Mouse (Mus musculus): ENCODE data around the gene Cd34. TPM values are rescaled to one million over a fixed set of nuclear protein-coding genes. Genes with fewer than 3 reads are reported as not detected.

The Cd34 gene
- 100 to 1,000 TPM; 187 to 190 TPM for total RNA-seq (2021)
- long read RNA-seq, experiment 1, transcript Cd34-201 (8 exons, 2,454 nt): major isoform, 142 of 279 reads
- long read RNA-seq, experiment 1, transcript Cd34-202 (8 exons, 2,554 nt): minor isoform, 97 of 279 reads
- long read RNA-seq, experiment 1, partial matches to known transcripts: 29 of 279 reads
- long read RNA-seq, experiment 1, other reads (novel, unspliced or antisense): 11 of 279 reads
- long read RNA-seq, experiment 2, transcript Cd34-202 (8 exons, 2,554 nt): minor isoform, 89 of 287 reads
- long read RNA-seq, experiment 2, transcript Cd34-201 (8 exons, 2,454 nt): major isoform, 176 of 287 reads
- long read RNA-seq, experiment 2, partial matches to known transcripts: 17 of 287 reads
- long read RNA-seq, experiment 2, other reads (novel, unspliced or antisense): 4 of 287 reads

GRCm38 (mm10) chr1:194938715-194939114, at the start of gene Cd34:
Cd34 (plus strand) TSS chr1:194938819.
- intact Hi-C loops (cut with DNase I): no loop called here
- DNase-seq: peak; percentile 87

- DNase-seq: no peak
- intact Hi-C loops (cut with DNase I): no loop called here
Measured at GRCm38 (mm10) chr1:194894513-194894912, 44.1 kb upstream of the Cd34 start.

GRCm38 (mm10) chr1:194895287-194895686, 43.3 kb upstream of the Cd34 start:
- intact Hi-C loops (cut with DNase I): no loop called here
- DNase-seq: no peak

DNA sequence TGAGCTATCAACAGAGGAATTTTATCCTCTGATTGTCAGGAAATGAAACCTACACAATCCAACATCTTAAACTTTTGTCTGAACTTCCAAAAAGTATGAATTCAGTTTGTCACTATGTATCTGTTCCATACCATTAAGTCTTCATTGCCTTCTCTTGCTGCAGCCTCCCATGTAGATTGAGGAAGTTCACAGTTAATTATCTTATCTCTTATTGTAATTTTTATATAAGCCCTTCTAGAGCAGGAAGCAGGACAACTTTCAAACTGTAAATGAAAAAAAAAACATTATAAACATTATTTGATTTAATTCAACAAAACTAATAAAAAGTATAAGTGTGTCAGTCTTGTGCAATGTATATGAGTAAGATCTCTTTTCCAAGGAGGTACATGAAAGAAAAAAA, 37.5 kb upstream of the Cd34 start:
- intact Hi-C loops (cut with DNase I): no loop called here
- no peak for DNase-seq

GRCm38 (mm10) chr1:194901826-194902225, 36.8 kb upstream of the Cd34 start:
- intact Hi-C loops (cut with DNase I): no loop called here
- DNase-seq: no peak

DNA sequence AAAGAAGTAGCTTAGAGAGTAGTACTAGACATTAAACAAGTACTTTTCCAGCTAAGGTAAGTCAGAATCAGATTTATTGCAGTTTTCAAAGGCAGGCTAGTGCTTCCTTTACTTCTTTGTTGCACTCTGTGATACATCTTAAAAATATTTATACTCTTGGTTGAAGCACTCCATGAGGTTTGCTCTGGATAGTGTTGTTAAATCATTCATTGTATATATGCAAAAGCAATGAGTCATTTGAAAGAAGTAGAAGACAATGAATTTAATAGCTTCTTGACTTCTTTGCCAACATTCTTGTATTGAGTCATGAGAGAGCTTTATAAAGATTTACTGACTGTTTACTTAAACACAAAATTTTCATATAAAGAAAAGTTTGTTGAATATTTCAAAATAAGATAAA, 29.7 kb upstream of the Cd34 start:
- DNase-seq: no peak
- intact Hi-C loops (cut with DNase I): no loop called here

DNA sequence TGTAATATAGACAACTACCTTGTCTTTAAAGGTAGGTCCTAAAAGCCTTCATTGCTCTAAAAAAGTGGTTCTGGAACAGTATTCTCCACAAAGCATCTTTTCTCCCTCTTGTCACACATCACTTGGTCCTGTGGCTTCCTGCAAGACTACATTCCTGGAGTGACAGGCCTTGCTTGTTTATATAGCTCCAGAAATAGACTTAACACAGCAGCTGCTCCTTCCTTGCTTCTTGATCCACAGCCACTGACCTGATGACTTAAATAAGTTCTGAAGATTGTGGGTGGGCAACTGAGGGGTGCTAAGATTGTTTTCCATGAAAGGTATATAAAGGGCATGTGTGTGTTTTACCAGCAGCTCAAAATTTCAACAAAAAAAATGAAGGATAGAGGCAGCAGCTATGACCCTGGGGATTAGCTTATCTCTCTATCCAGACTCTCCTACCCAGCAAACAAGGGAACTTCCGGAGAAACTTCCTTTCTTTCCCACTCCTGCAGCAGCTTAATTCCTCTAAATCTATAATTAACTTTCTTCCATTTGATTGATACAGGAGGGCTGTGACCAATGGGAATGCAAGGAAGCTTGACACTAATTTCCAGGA, 12.8 kb upstream of the Cd34 start:
- no peak for DNase-seq
- intact Hi-C loops (cut with DNase I): loop anchor here (5.0 kb wide), 1 partner anchor 39 kb away; no protein-coding TSS in a partner anchor

GRCm38 (mm10) chr1:194927887-194928286, 10.7 kb upstream of the Cd34 start:
- DNase-seq: peak; percentile 60 to 62
- intact Hi-C loops (cut with DNase I): loop anchor here (5.0 kb wide), 1 partner anchor 41 kb away; no protein-coding TSS in a partner anchor

DNA sequence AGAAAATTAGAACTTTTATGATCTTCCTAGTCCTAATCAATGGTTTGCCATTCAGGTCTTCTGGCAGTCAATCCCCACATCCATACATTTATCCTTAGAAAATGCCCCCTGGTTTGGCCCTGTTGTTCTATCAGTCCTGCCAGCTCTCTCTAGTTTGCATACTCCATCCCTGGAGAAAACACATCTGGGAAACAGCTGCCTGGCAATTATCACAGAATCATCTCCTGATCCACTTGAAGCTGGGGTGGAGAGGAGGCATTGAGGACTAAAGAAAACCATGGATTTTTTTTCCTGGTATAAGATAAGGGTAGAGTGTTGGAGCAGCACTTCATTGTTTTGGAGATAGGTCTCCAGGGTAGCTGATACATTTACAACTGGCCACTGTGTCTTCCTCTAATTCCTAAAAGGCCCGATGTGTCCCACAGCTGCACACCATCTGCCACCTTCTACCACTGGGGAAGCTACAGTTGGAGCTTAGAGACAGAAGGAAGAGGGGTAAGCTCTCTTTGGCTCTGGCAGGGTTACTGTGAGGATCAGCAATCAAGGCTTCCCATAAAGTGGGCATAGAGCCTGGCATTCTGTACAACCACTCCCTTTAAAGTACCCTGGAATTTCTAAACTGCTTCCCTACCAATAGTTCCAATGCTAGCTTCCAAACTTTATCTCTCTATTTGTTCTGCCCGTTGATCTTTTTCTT, 9.2 kb upstream of the Cd34 start:
- DNase-seq: no peak
- intact Hi-C loops (cut with DNase I): loop anchor here (5.0 kb wide), 1 partner anchor 42 kb away; no protein-coding TSS in a partner anchor

DNA sequence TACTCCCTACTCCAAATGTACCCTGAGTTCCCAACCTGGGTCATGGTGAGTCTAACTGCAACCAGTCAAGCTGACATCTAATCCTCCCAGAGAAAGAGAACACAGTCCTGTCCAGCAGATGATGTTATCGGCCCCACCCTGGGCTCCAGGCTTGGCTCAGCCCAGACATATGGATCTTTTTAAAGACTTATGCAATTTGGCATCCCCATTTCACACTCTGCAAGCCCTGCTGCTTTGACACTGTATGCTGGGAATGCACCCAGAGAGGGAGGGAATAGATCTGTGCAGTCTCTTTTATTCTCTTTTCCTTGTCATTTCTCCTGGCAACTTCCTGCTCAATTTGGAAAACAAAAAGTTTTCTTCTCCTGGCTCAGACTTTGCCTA, 8.7 kb upstream of the Cd34 start:
- intact Hi-C loops (cut with DNase I): loop anchor here (5.0 kb wide), 1 partner anchor 43 kb away; no protein-coding TSS in a partner anchor
- peak; percentile 44 to 64 for DNase-seq

- DNase-seq: no peak
- intact Hi-C loops (cut with DNase I): no loop called here
Measured at GRCm38 (mm10) chr1:194930706-194931105, 7.9 kb upstream of the Cd34 start.

- intact Hi-C loops (cut with DNase I): no loop called here
- DNase-seq: no peak
Measured at GRCm38 (mm10) chr1:194935351-194935750, 3.3 kb upstream of the Cd34 start.

DNA sequence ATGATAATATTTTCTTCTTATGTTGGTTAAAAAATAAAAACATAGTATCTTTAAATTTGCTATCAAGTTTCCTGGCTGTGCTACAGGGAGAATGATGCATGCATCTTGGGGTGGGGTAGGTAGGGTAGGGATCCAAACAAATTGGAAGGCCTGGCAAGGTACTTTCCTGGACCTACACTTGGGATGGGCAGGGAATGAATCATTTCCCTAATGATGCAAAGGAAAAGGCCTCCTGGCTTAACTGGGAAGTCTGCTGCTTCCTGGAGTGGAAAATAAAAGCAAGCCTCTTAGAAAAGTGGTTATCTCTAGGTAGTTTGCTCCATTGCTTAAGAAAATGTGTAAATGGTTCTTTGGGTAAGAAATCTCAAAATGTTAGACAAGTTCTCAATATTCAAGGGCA, 2.9 kb downstream of the Cd34 start:
- intact Hi-C loops (cut with DNase I): no loop called here
- DNase-seq: no peak

- intact Hi-C loops (cut with DNase I): no loop called here
- DNase-seq: no peak
Measured at GRCm38 (mm10) chr1:194942912-194943311, 4.3 kb downstream of the Cd34 start.

GRCm38 (mm10) chr1:194943485-194943884, 4.9 kb downstream of the Cd34 start:
- intact Hi-C loops (cut with DNase I): no loop called here
- DNase-seq: no peak

GRCm38 (mm10) chr1:194945382-194945781, 6.8 kb downstream of the Cd34 start:
- intact Hi-C loops (cut with DNase I): no loop called here
- peak; percentile 72 to 83 for DNase-seq

DNA sequence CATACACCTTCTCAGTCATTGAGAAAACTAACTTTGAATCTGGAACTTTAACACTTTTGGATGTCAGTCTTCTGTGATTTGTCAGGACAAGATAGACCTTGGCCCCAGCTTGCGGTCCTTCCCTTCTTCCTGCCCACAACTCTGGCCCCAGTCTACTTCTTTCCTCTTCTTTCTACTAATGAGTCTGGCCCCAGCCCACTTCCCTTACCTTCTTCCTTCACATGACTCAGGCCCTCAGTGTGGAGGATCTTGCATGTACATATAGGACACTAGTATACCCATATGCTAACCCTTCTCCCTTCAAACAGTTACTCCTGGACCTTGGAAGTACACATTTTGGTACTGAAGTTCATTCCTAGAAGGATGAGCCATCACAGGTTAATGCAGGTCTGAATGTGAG, 7.8 kb downstream of the Cd34 start:
- DNase-seq: no peak
- intact Hi-C loops (cut with DNase I): no loop called here

DNA sequence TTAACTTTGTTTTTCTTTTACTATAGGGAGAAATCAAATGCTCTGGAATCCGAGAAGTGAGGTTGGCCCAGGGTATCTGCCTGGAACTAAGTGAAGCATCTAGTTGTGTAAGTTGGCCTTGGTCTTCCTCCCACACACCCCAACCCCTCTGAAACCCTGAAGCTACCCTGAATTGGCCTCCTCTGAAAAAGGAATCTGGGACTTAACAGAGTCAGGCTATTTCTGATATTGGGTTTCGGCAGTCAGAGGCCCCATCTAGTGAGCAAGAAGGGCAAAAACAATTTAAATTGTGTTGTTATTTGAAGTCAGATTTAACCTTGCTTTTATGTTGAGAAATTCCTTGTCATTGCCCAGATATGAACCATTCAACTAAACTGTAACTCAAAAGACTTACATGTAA, 12.3 kb downstream of the Cd34 start:
- DNase-seq: no peak
- intact Hi-C loops (cut with DNase I): loop anchor here (1.0 kb wide), 1 partner anchor 72 kb away; no protein-coding TSS in a partner anchor

- DNase-seq: no peak
- intact Hi-C loops (cut with DNase I): no loop called here
Measured at GRCm38 (mm10) chr1:194952891-194953290, 14.3 kb downstream of the Cd34 start.

- intact Hi-C loops (cut with DNase I): no loop called here
- DNase-seq: no peak
Measured at GRCm38 (mm10) chr1:194954694-194955093, 16.1 kb downstream of the Cd34 start.

- DNase-seq: no peak
- intact Hi-C loops (cut with DNase I): no loop called here
Measured at GRCm38 (mm10) chr1:194955749-194956148, 17.1 kb downstream of the Cd34 start.

Data from heart, postnatal 14 days (tissue).